Mouse (Mus musculus) lung, postnatal 0 days (tissue): ENCODE measurements around the gene Tbc1d10c. TPM values are rescaled to one million over a fixed set of nuclear protein-coding genes. Genes with fewer than 3 reads are reported as not detected.

ENCODE experiments used
- ATAC-seq: fragments of 200-750 bp; cut with Nextera tagmentation; 2 replicates; pipeline ENCODE4 v1.8.0; 2017; ENCODE audit warnings: moderate library complexity
- DNase-seq: peaks from one replicate; pipeline ENCODE4 v3.0.0-alpha.2; 2016; ENCODE audit warnings: low spot score
- H3K27ac ChIP-seq: fragments of 300-500 bp; sonication (generic); 2 replicates; pipeline ENCODE4 v1.5.1; 2014; ENCODE audit warnings: antibody characterized with exemption, mild to moderate bottlenecking, low read length, mixed read lengths
- H3K27me3 ChIP-seq: fragments of 300-500 bp; sonication (generic); replicated peaks from 2 replicates; pipeline ENCODE4 v1.6.1; 2014; ENCODE audit warnings: low read length, mixed read lengths; ENCODE audit not compliant: insufficient read depth
- H3K36me3 ChIP-seq: fragments of 300-500 bp; sonication (generic); 2 replicates; pipeline ENCODE4 v1.6.1; 2014; ENCODE audit warnings: low read length, mixed read lengths; ENCODE audit not compliant: insufficient read depth
- H3K4me1 ChIP-seq: fragments of 300-500 bp; sonication (generic); 2 replicates; pipeline ENCODE4 v1.6.1; 2014; ENCODE audit warnings: antibody characterized with exemption, low read depth, low read length, mixed read lengths; ENCODE audit not compliant: insufficient read depth
- H3K4me2 ChIP-seq: fragments of 300-500 bp; sonication (generic); replicated peaks from 2 replicates; pipeline ENCODE4 v1.6.1; 2014; ENCODE audit warnings: low read depth, mild to moderate bottlenecking, low read length, moderate library complexity, mixed read lengths
- H3K4me3 ChIP-seq: fragments of 300-500 bp; sonication (generic); 2 replicates; pipeline ENCODE4 v1.5.1; 2014; ENCODE audit warnings: low read depth, low read length
- H3K9ac ChIP-seq: fragments of 300-500 bp; sonication (generic); replicated peaks from 2 replicates; pipeline ENCODE4 v1.6.1; 2014; ENCODE audit warnings: low read depth, mild to moderate bottlenecking
- H3K9me3 ChIP-seq: fragments of 300-500 bp; sonication (generic); 2 replicates; pipeline ENCODE4 v1.6.1; 2016; ENCODE audit warnings: low read length, mixed read lengths
- CTCF ChIP-seq: IDR thresholded peaks from 2 replicates; pipeline ENCODE4 v1.5.1; 2016; ENCODE audit warnings: antibody characterized with exemption, mild to moderate bottlenecking
- EP300 ChIP-seq: IDR thresholded peaks from 2 replicates; pipeline ENCODE4 v1.6.1; 2016; ENCODE audit warnings: antibody characterized with exemption, mild to moderate bottlenecking, control low read depth
- WGBS: fragments of 180-500 bp; shearing (Covaris S2); extraction: QIAGEN DNeasy Blood & Tissue Kit; methylation state at CpG from one replicate; pipeline ENCODE4 v1.1.7; 2014; 5-methylcytosine and 5-hydroxymethylcytosine counted together
- polyA plus RNA-seq: library from polyadenylated mRNA; unstranded; fragments of >200 nt; fragmentation: Nextera tagmentation; extraction: Ambion mirVana; gene quantifications from 2 replicates; pipeline ENCODE4 v1.2.1, GENCODE M21; 2015

The Tbc1d10c gene
- polyA plus RNA-seq, 1 experiment from 2014 or later: 4.5 TPM

GRCm38 (mm10) chr19:4217855-4218254 lies 26.8 kb upstream of the Tbc1d10c start:
- Histone ChIP-seq H3K27ac (no peak overlapping the region), H3K9me3 (no peaks in the 10 kb centered on the region), H3K4me3 (no peak overlapping the region), H3K36me3 (no peaks in the 10 kb centered on the region), H3K4me2 (no peak overlapping the region), H3K27me3 (no peaks in the 10 kb centered on the region), H3K4me1 (peaks cover 40% of the 10 kb centered on the region), H3K9ac (no peak overlapping the region)
- TF ChIP-seq EP300: no peak
- TF ChIP-seq CTCF: no peak
- DNase-seq: no peak
- WGBS: 50% methylated on average over 3 of the region's 3 CpGs
- no peak for ATAC-seq

- Histone ChIP-seq H3K4me1 (peaks cover 40% of the 10 kb centered on the region), H3K27me3 (no peaks in the 10 kb centered on the region), H3K9me3 (no peaks in the 10 kb centered on the region), H3K27ac (no peak overlapping the region), H3K36me3 (no peaks in the 10 kb centered on the region), H3K9ac (no peak overlapping the region), H3K4me2 (peak overlapping the region; percentile 99), H3K4me3 (no peak overlapping the region)
- DNase-seq (no peak), ATAC-seq (no peak)
- 16% methylated on average over 5 of the region's 5 CpGs for WGBS
- no peak for TF ChIP-seq CTCF
- 0 out of 2 replicates have a peak, but pooled peaks have one; percentile 20 for TF ChIP-seq EP300
Measured at GRCm38 (mm10) chr19:4217140-4217539, 26.1 kb upstream of the Tbc1d10c start.

- peak; percentile 67 for DNase-seq
- H3K9ac ChIP-seq: no peak overlapping the region; the same call in 1 of the 2 replicates
- H3K9me3 ChIP-seq: no peaks in the 10 kb centered on the region
- H3K27me3 ChIP-seq: no peaks in the 10 kb centered on the region
- 0 out of 2 replicates have a peak, but pooled peaks have one; percentile 1 for ATAC-seq
- H3K4me1 ChIP-seq: peaks cover 32% of the 10 kb centered on the region
- H3K27ac ChIP-seq: 0 out of 2 replicates have a peak overlapping the region, but pooled peaks have one; percentile 5
- TF ChIP-seq EP300 (no peak), CTCF (peak; percentile 69)
- WGBS: 10% methylated on average over 14 of the region's 14 CpGs
- peak overlapping the region; percentile 79; the same call in 1 of the 2 replicates for H3K4me3 ChIP-seq
- peak overlapping the region; percentile 99 for H3K4me2 ChIP-seq
- H3K36me3 ChIP-seq: no peaks in the 10 kb centered on the region
Measured at GRCm38 (mm10) chr19:4216041-4216685, 25.1 kb upstream of the Tbc1d10c start.

GRCm38 (mm10) chr19:4215451-4215840 lies 24.4 kb upstream of the Tbc1d10c start:
- no peaks in the 10 kb centered on the region for H3K27me3 ChIP-seq
- no peaks in the 10 kb centered on the region for H3K36me3 ChIP-seq
- H3K4me2 ChIP-seq: peak overlapping the region; percentile 99
- no peak for TF ChIP-seq CTCF
- H3K4me3 ChIP-seq: peak overlapping the region; percentile 79
- H3K9ac ChIP-seq: peak overlapping the region; percentile 90
- H3K4me1 ChIP-seq: peaks cover 28% of the 10 kb centered on the region
- H3K27ac ChIP-seq: peak overlapping the region; percentile 90
- 2% methylated on average over 14 of the region's 21 CpGs for WGBS
- ATAC-seq: no peak
- DNase-seq: no peak
- no peaks in the 10 kb centered on the region for H3K9me3 ChIP-seq

- Histone ChIP-seq H3K4me2 (peak overlapping the region; percentile 99), H3K4me1 (peaks cover 23% of the 10 kb centered on the region), H3K4me3 (peak overlapping the region; percentile 79), H3K27me3 (no peaks in the 10 kb centered on the region), H3K36me3 (no peaks in the 10 kb centered on the region), H3K9me3 (no peaks in the 10 kb centered on the region), H3K9ac (peak overlapping the region; percentile 90), H3K27ac (peak overlapping the region; percentile 90)
- WGBS: 1% methylated on average over 21 of the region's 81 CpGs
- DNase-seq (peak; percentile 71), ATAC-seq (peak; percentile 51)
- TF ChIP-seq EP300: no peak
- no peak for TF ChIP-seq CTCF
Measured at GRCm38 (mm10) chr19:4214771-4215450, 23.8 kb upstream of the Tbc1d10c start.

GRCm38 (mm10) chr19:4214071-4214770 lies 23.1 kb upstream of the Tbc1d10c start, which contains the start of the genes Clcf1 and AC109138.7:
Clcf1 (plus strand) TSS chr19:4214238.
AC109138.7 (plus strand) TSS chr19:4214357.
- Histone ChIP-seq H3K9ac (peak within 1 kb of the TSS; percentile 90), H3K4me2 (peak within 1 kb of the TSS; percentile 99), H3K36me3 (no peaks in the 10 kb centered on the region), H3K9me3 (no peaks in the 10 kb centered on the region), H3K4me3 (peak within 1 kb of the TSS; percentile 79), H3K27me3 (no peaks in the 10 kb centered on the region), H3K27ac (peak within 1 kb of the TSS; percentile 90), H3K4me1 (peaks cover 21% of the 10 kb centered on the region)
- ATAC-seq: peak; percentile 65
- DNase-seq: peak; percentile 72
- TF ChIP-seq EP300 (no peak), CTCF (no peak)
- 1% methylated on average over 36 of the region's 49 CpGs for WGBS
